Mouse (Mus musculus): Measurements from ENCODE around the gene Vmn2r38. TPM values are rescaled to one million over a fixed set of nuclear protein-coding genes. Genes with fewer than 3 reads are reported as not detected.
"Not testable (repeated sequence)": the region's sequence is repeated elsewhere in the genome, so short reads cannot be mapped to it uniquely, and the experiment has no call there.

Gene Vmn2r38
- polyA plus RNA-seq (2014; fragmentation: Nextera tagmentation; extraction: Ambion mirVana): not detected in 2 replicates

- not testable (repeated sequence) for H3K27ac ChIP-seq (replicated peaks; ENCODE audit: low read depth, low read length); H3K36me3 ChIP-seq (replicated peaks; ENCODE audit: control insufficient read depth, insufficient read depth, low read depth, low read length); H3K9ac ChIP-seq (replicated peaks; ENCODE audit: low read length); H3K27me3 ChIP-seq (ENCODE audit: control insufficient read depth, insufficient read depth, low read length); DNase-seq (ENCODE audit: low spot score); H3K9me3 ChIP-seq (replicated peaks; ENCODE audit: control insufficient read depth, low read length); H3K4me2 ChIP-seq (ENCODE audit: low read depth, low read length); H3K4me1 ChIP-seq (ENCODE audit: control insufficient read depth, insufficient read depth, low read length); H3K4me3 ChIP-seq (ENCODE audit: low read depth, low read length); ATAC-seq (replicated peaks; ENCODE audit: insufficient number of reproducible peaks, low FRiP score, low TSS enrichment, low read depth)
Measured at GRCm38 (mm10) chr7:9097781-9098180, at the start of gene Vmn2r38. Vmn2r38 (minus strand) TSS chr7:9097881.

- DNase-seq (ENCODE audit: low spot score); ATAC-seq (replicated peaks; ENCODE audit: insufficient number of reproducible peaks, low FRiP score, low TSS enrichment, low read depth); H3K4me1 ChIP-seq (ENCODE audit: control insufficient read depth, insufficient read depth, low read length); H3K4me2 ChIP-seq (ENCODE audit: low read depth, low read length); H3K27me3 ChIP-seq (ENCODE audit: control insufficient read depth, insufficient read depth, low read length); H3K9me3 ChIP-seq (replicated peaks; ENCODE audit: control insufficient read depth, low read length); H3K27ac ChIP-seq (replicated peaks; ENCODE audit: low read depth, low read length); H3K36me3 ChIP-seq (replicated peaks; ENCODE audit: control insufficient read depth, insufficient read depth, low read depth, low read length); H3K4me3 ChIP-seq (ENCODE audit: low read depth, low read length); H3K9ac ChIP-seq (replicated peaks; ENCODE audit: low read length): not testable (repeated sequence)
- WGBS: 84% methylated on average over 4 of the region's 4 CpGs
Measured at GRCm38 (mm10) chr7:9065353-9065752, 32.3 kb downstream of the Vmn2r38 start.

- H3K9me3 ChIP-seq (replicated peaks; ENCODE audit: control insufficient read depth, low read length); H3K4me1 ChIP-seq (ENCODE audit: control insufficient read depth, insufficient read depth, low read length); H3K36me3 ChIP-seq (replicated peaks; ENCODE audit: control insufficient read depth, insufficient read depth, low read depth, low read length); H3K4me2 ChIP-seq (ENCODE audit: low read depth, low read length); H3K27ac ChIP-seq (replicated peaks; ENCODE audit: low read depth, low read length); ATAC-seq (replicated peaks; ENCODE audit: insufficient number of reproducible peaks, low FRiP score, low TSS enrichment, low read depth); H3K4me3 ChIP-seq (ENCODE audit: low read depth, low read length); DNase-seq (ENCODE audit: low spot score); H3K9ac ChIP-seq (replicated peaks; ENCODE audit: low read length); H3K27me3 ChIP-seq (ENCODE audit: control insufficient read depth, insufficient read depth, low read length): not testable (repeated sequence)
Measured at GRCm38 (mm10) chr7:9030698-9031097, 67.0 kb downstream of the Vmn2r38 start, which contains the start of gene Vmn2r39. Vmn2r39 (minus strand) TSS chr7:9030798.

Other genes starting within 250 kb of the Vmn2r38 start
- not detected in 2 replicates for gene Vmn2r40, start 166.4 kb downstream of the Vmn2r38 start, polyA plus RNA-seq (2014; fragmentation: Nextera tagmentation; extraction: Ambion mirVana)
- not detected in 2 replicates for gene Vmn2r39, start 67.1 kb downstream of the Vmn2r38 start, polyA plus RNA-seq (2014; fragmentation: Nextera tagmentation; extraction: Ambion mirVana)
- not detected in 2 replicates for gene Vmn2r37, start 125.8 kb upstream of the Vmn2r38 start, polyA plus RNA-seq (2014; fragmentation: Nextera tagmentation; extraction: Ambion mirVana)